Mouse (Mus musculus): Measurements from ENCODE around the gene Dgke.

- no peak for TF ChIP-seq EP300 (optimal IDR thresholded peaks at IDR 0.05)
- 0 out of 2 replicates have a peak, but pooled peaks have one; percentile 7 for TF ChIP-seq CTCF (IDR thresholded peaks at IDR 0.05; ENCODE audit: low read depth)
Measured at GRCm38 (mm10) chr11:89076370-89076821, 9.7 kb upstream of the Dgke start.

All from stomach, postnatal 0 days (tissue).